Mouse (Mus musculus): ENCODE results near the gene B430306N03Rik. TPM values are rescaled to one million over a fixed set of nuclear protein-coding genes. Genes with fewer than 3 reads are reported as not detected.

The B430306N03Rik gene
- polyA plus RNA-seq, 1 experiment from 2014 or later: 0.03 TPM

GRCm38 (mm10) chr17:48355822-48356221 lies 39.9 kb downstream of the B430306N03Rik start:
- ChIA-PET POLR2A (no interaction called here), CTCF (no interaction called here)
- ATAC-seq (peak; percentile 94), DNase-seq (ENCODE audit: low read depth, low spot score) (peak; percentile 48)
- in situ Hi-C loops (cut with MboI; ENCODE audit: low pct_unique_long_range_greater_than_20kb): no loop called here
- no peaks in the 10 kb centered on the region for H3K27me3 ChIP-seq
- no peak for TF ChIP-seq CTCF (IDR thresholded peaks at IDR 0.05)

GRCm38 (mm10) chr17:48357892-48358291 lies 42.0 kb downstream of the B430306N03Rik start:
- TF ChIP-seq CTCF (IDR thresholded peaks at IDR 0.05): no peak
- H3K27me3 ChIP-seq: no peaks in the 10 kb centered on the region
- ATAC-seq: no peak
- DNase-seq (ENCODE audit: low read depth, low spot score): no peak
- in situ Hi-C loops (cut with MboI; ENCODE audit: low pct_unique_long_range_greater_than_20kb): no loop called here
- ChIA-PET CTCF (interaction anchor here (0.5 kb wide), 1 partner anchor 19 kb away, joined by 3 read pairs; no protein-coding TSS in a partner anchor), POLR2A (no interaction called here)

GRCm38 (mm10) chr17:48359616-48360015 lies 43.7 kb downstream of the B430306N03Rik start, which contains the start of gene Treml1:
Gene Treml1, plus strand, starts transcription at chr17:48359916.
- no peaks in the 10 kb centered on the region for H3K27me3 ChIP-seq
- TF ChIP-seq CTCF (IDR thresholded peaks at IDR 0.05): no peak
- CTCF ChIA-PET: no interaction called here
- POLR2A ChIA-PET: no interaction called here
- no peak for ATAC-seq
- DNase-seq (ENCODE audit: low read depth, low spot score): no peak
- in situ Hi-C loops (cut with MboI; ENCODE audit: low pct_unique_long_range_greater_than_20kb): no loop called here

- ChIA-PET CTCF (interaction anchor here (0.6 kb wide), 1 partner anchor 46 kb away, joined by 3 read pairs; no protein-coding TSS in a partner anchor), POLR2A (interaction anchor here (0.6 kb wide), 1 partner anchor 53 kb away, joined by 3 read pairs; no protein-coding TSS in a partner anchor)
- no peak for TF ChIP-seq CTCF (IDR thresholded peaks at IDR 0.05)
- H3K27me3 ChIP-seq: no peaks in the 10 kb centered on the region
- in situ Hi-C loops (cut with MboI; ENCODE audit: low pct_unique_long_range_greater_than_20kb): no loop called here
- ATAC-seq (no peak), DNase-seq (ENCODE audit: low read depth, low spot score) (no peak)
Measured at GRCm38 (mm10) chr17:48360462-48360861, 44.5 kb downstream of the B430306N03Rik start.

- in situ Hi-C loops (cut with MboI; ENCODE audit: low pct_unique_long_range_greater_than_20kb): no loop called here
- POLR2A ChIA-PET: no interaction called here
- TF ChIP-seq CTCF (IDR thresholded peaks at IDR 0.05): no peak
- H3K27me3 ChIP-seq: no peaks in the 10 kb centered on the region
- ATAC-seq: no peak
- CTCF ChIA-PET: no interaction called here
- DNase-seq (ENCODE audit: low read depth, low spot score): no peak
Measured at GRCm38 (mm10) chr17:48362346-48362745, 46.4 kb downstream of the B430306N03Rik start.

GRCm38 (mm10) chr17:48362966-48363365 lies 47.0 kb downstream of the B430306N03Rik start:
- DNase-seq (ENCODE audit: low read depth, low spot score) (no peak), ATAC-seq (no peak)
- in situ Hi-C loops (cut with MboI; ENCODE audit: low pct_unique_long_range_greater_than_20kb): no loop called here
- ChIA-PET CTCF (no interaction called here), POLR2A (no interaction called here)
- H3K27me3 ChIP-seq: no peaks in the 10 kb centered on the region
- no peak for TF ChIP-seq CTCF (IDR thresholded peaks at IDR 0.05)

GRCm38 (mm10) chr17:48363421-48363965 lies 47.6 kb downstream of the B430306N03Rik start:
- TF ChIP-seq CTCF (IDR thresholded peaks at IDR 0.05): no peak
- no peaks in the 10 kb centered on the region for H3K27me3 ChIP-seq
- ChIA-PET POLR2A (no interaction called here), CTCF (interaction anchor here (1.6 kb wide), 1 partner anchor 89 kb away, joined by 3 read pairs; no protein-coding TSS in a partner anchor)
- no peak for ATAC-seq
- in situ Hi-C loops (cut with MboI; ENCODE audit: low pct_unique_long_range_greater_than_20kb): no loop called here
- no peak for DNase-seq (ENCODE audit: low read depth, low spot score)

- no peak for ATAC-seq
- TF ChIP-seq CTCF (IDR thresholded peaks at IDR 0.05): no peak
- CTCF ChIA-PET: no interaction called here
- in situ Hi-C loops (cut with MboI; ENCODE audit: low pct_unique_long_range_greater_than_20kb): no loop called here
- POLR2A ChIA-PET: no interaction called here
- H3K27me3 ChIP-seq: no peaks in the 10 kb centered on the region
- no peak for DNase-seq (ENCODE audit: low read depth, low spot score)
Measured at GRCm38 (mm10) chr17:48365511-48366155, 49.7 kb downstream of the B430306N03Rik start.

GRCm38 (mm10) chr17:48366806-48367205 lies 50.9 kb downstream of the B430306N03Rik start:
- POLR2A ChIA-PET: no interaction called here
- no peaks in the 10 kb centered on the region for H3K27me3 ChIP-seq
- ATAC-seq (no peak), DNase-seq (ENCODE audit: low read depth, low spot score) (no peak)
- TF ChIP-seq CTCF (IDR thresholded peaks at IDR 0.05): no peak
- CTCF ChIA-PET: no interaction called here
- in situ Hi-C loops (cut with MboI; ENCODE audit: low pct_unique_long_range_greater_than_20kb): no loop called here

- CTCF ChIA-PET: interaction anchor here (1.0 kb wide), 1 partner anchor 9 kb away, joined by 3 read pairs; no protein-coding TSS in a partner anchor
- in situ Hi-C loops (cut with MboI; ENCODE audit: low pct_unique_long_range_greater_than_20kb): no loop called here
- POLR2A ChIA-PET: no interaction called here
- TF ChIP-seq CTCF (IDR thresholded peaks at IDR 0.05): no peak
- no peaks in the 10 kb centered on the region for H3K27me3 ChIP-seq
- DNase-seq (ENCODE audit: low read depth, low spot score): no peak
- no peak for ATAC-seq
Measured at GRCm38 (mm10) chr17:48371621-48372020, 55.7 kb downstream of the B430306N03Rik start.

- TF ChIP-seq CTCF (IDR thresholded peaks at IDR 0.05): no peak
- H3K27me3 ChIP-seq: no peaks in the 10 kb centered on the region
- ChIA-PET CTCF (no interaction called here), POLR2A (no interaction called here)
- no peak for ATAC-seq
- in situ Hi-C loops (cut with MboI; ENCODE audit: low pct_unique_long_range_greater_than_20kb): no loop called here
- no peak for DNase-seq (ENCODE audit: low read depth, low spot score)
Measured at GRCm38 (mm10) chr17:48372987-48373386, 57.0 kb downstream of the B430306N03Rik start.

All from Patski (cell line).